34 mouse cellular contexts compared by ENCODE assay signal in the genomic region with DNA sequence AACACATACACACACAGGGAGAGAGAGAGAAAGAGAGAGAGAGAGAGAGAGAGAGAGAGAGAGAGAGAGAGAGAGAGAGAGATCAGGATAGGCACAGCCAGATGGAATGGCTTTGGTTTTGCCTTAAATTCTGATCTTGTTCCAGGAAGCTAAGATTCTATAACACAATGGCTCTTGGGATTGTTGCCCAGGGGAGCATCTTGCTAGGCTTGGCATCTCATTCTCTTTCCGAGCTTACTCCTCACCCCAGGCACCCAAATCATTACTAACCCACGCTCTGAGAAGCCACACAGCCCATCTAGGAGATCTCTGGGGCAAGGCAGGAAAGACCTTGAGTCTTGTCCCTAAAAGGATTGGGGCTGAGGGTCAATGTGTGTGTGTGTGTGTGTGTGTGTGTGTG.
"Had no signal": no experiment of that assay in that cellular context is flagged by ENCODE, and none has a peak within 500 bp of the region (broad histone marks: within the 10 kb centered on the region; RNA-seq: fewer than 3 reads in every experiment).

No protein-coding gene starts in this region.

- H3K27ac ChIP-seq: heart, embryonic 13.5 days; heart, embryonic 15.5 days; hindbrain, embryonic 10.5 days; hindbrain, embryonic 12.5 days; hindbrain, embryonic 13.5 days; hindbrain, embryonic 14.5 days; hindbrain, embryonic 15.5 days; hindbrain, postnatal 0 days; intestine, embryonic 15.5 days; kidney, embryonic 15.5 days; kidney, postnatal 0 days; layer of hippocampus, adult 2 months; left cerebral cortex, adult 2 months had no signal

- DNase-seq: heart, postnatal 10 days; heart, postnatal 14 days; heart, postnatal 36 days; heart, postnatal 4 days; kidney, adult 11 months; kidney, adult 18-20 months; kidney, adult 2 months; kidney, adult 8-10 months; kidney, adult 9 months; kidney, postnatal 10 days; kidney, postnatal 14 days; kidney, postnatal 25 days; kidney, postnatal 36 days; kidney, postnatal 4 days; layer of hippocampus, adult 9-11 months; layer of hippocampus, postnatal 36 days had no signal

- H3K27me3 ChIP-seq: heart, embryonic 12.5 days; heart, embryonic 13.5 days; heart, embryonic 15.5 days; hindbrain, embryonic 12.5 days; hindbrain, embryonic 13.5 days; hindbrain, embryonic 15.5 days; intestine, embryonic 15.5 days; kidney, embryonic 15.5 days had no signal

- ATAC-seq: hindbrain, embryonic 16.5 days; hindbrain, postnatal 0 days; inflammation-experienced regulatory T-cells, adult 6 months; intestine, embryonic 15.5 days; intestine, embryonic 16.5 days; intestine, postnatal 0 days had no signal

- H3K4me1 ChIP-seq: heart, embryonic 15.5 days; hindbrain, embryonic 12.5 days; hindbrain, embryonic 13.5 days; intestine, embryonic 15.5 days; kidney, embryonic 15.5 days had no signal

- H3K4me3 ChIP-seq: heart, embryonic 12.5 days; heart, embryonic 13.5 days; heart, embryonic 15.5 days; hindbrain, embryonic 10.5 days; hindbrain, embryonic 12.5 days; hindbrain, embryonic 13.5 days; hindbrain, embryonic 15.5 days; intestine, embryonic 15.5 days; kidney, embryonic 15.5 days; layer of hippocampus, adult 2 months; left cerebral cortex, adult 2 months had no signal
